Comparison of ENCODE assay signal across 20 mouse cellular contexts in genomic region chr12:84943006-84943952, GRCm38 (mm10). TPM values are rescaled to one million over a fixed set of nuclear protein-coding genes. Genes with fewer than 3 reads are reported as not detected.
DNase-seq lines count a peak whose midpoint lies in the region; ATAC-seq and TF ChIP-seq lines count a peak whose summit lies in the region.
"Had no signal": no experiment of that assay in that cellular context is flagged by ENCODE, and none has a peak within 500 bp of the region (broad histone marks: within the 10 kb centered on the region; RNA-seq: fewer than 3 reads in every experiment).

No protein-coding gene starts in this region.

- no peak for ATAC-seq in liver, embryonic 11.5 days (replicated peaks; ENCODE audit: low FRiP score)
- ATAC-seq in heart, embryonic 15.5 days (replicated peaks; ENCODE audit: insufficient number of reproducible peaks, insufficient read depth, low FRiP score, low read depth): 0 out of 2 replicates have a peak, but pooled peaks have one; percentile 37
- ATAC-seq: activated CD4-positive, CD25-positive, alpha-beta regulatory T cell, adult 4 months; forebrain, embryonic 13.5 days; midbrain, embryonic 15.5 days; Patski had no signal

- peak overlapping the region; percentile 41 for H3K27ac ChIP-seq in liver, adult 2 months (replicated peaks; ENCODE audit: insufficient read depth, low read depth, low read length)
- H3K27ac ChIP-seq in liver, embryonic 11.5 days (ENCODE audit: low read depth, low read length): no peak overlapping the region
- H3K27ac ChIP-seq in heart, embryonic 15.5 days: peak overlapping the region; percentile 83
- H3K27ac ChIP-seq: forebrain, embryonic 13.5 days; midbrain, embryonic 15.5 days; stomach, postnatal 0 days had no signal

- H3K79me2 ChIP-seq in liver, adult 2 months (ENCODE audit: control insufficient read depth, insufficient read depth, low read length): no peaks in the 10 kb centered on the region; the same call in 1 of the 2 replicates

- 58% methylated on average over 21 of the region's 21 CpGs for WGBS in liver, adult 2 months
- WGBS in liver, embryonic 11.5 days: 79% methylated on average over 21 of the region's 21 CpGs
- 59% methylated on average over 21 of the region's 21 CpGs for WGBS in heart, embryonic 15.5 days

- intact Hi-C loops in gastrocnemius, postnatal 36 days (cut with DNase I): no loop called here

- H3K9ac ChIP-seq in liver, adult 2 months (ENCODE audit: low read depth, low read length): 0 out of 2 replicates have a peak overlapping the region, but pooled peaks have one; percentile 6
- no peak overlapping the region for H3K9ac ChIP-seq in liver, embryonic 11.5 days (ENCODE audit: low read depth, low read length)
- H3K9ac ChIP-seq in heart, embryonic 15.5 days: no peak overlapping the region
- H3K9ac ChIP-seq: forebrain, embryonic 13.5 days; midbrain, embryonic 15.5 days had no signal

- peaks cover 34% of the 10 kb centered on the region for H3K4me1 ChIP-seq in liver, adult 2 months (ENCODE audit: control insufficient read depth, insufficient read depth, low read length)
- H3K4me1 ChIP-seq in liver, embryonic 11.5 days (replicated peaks; ENCODE audit: control insufficient read depth, insufficient read depth, low read length): peaks cover 13% of the 10 kb centered on the region
- H3K4me1 ChIP-seq in heart, embryonic 15.5 days (replicated peaks): peaks cover 47% of the 10 kb centered on the region
- H3K4me1 ChIP-seq: forebrain, embryonic 13.5 days; midbrain, embryonic 15.5 days had no signal

- H3K9me3 ChIP-seq in liver, embryonic 11.5 days (ENCODE audit: control insufficient read depth, low read length): no peaks in the 10 kb centered on the region
- H3K9me3 ChIP-seq in heart, embryonic 15.5 days (replicated peaks): no peaks in the 10 kb centered on the region
- H3K9me3 ChIP-seq: forebrain, embryonic 13.5 days; midbrain, embryonic 15.5 days had no signal

- TF ChIP-seq CTCF in liver, adult 2 months (IDR thresholded peaks at IDR 0.05; ENCODE audit: low read depth, low read length): no peak

- H3K27me3 ChIP-seq in liver, adult 2 months (ENCODE audit: control insufficient read depth, insufficient read depth, low read length): no peaks in the 10 kb centered on the region
- H3K27me3 ChIP-seq in liver, embryonic 11.5 days (replicated peaks; ENCODE audit: control insufficient read depth, insufficient read depth, low read length): no peaks in the 10 kb centered on the region
- no peaks in the 10 kb centered on the region for H3K27me3 ChIP-seq in heart, embryonic 15.5 days
- H3K27me3 ChIP-seq: forebrain, embryonic 13.5 days; midbrain, embryonic 15.5 days; Patski had no signal

- H3K4me2 ChIP-seq in liver, embryonic 11.5 days: no peak overlapping the region
- no peak overlapping the region for H3K4me2 ChIP-seq in heart, embryonic 15.5 days
- H3K4me2 ChIP-seq: forebrain, embryonic 13.5 days; midbrain, embryonic 15.5 days had no signal

- H3K36me3 ChIP-seq in liver, adult 2 months (ENCODE audit: control insufficient read depth, insufficient read depth, low read length): peaks cover 17% of the 10 kb centered on the region
- peaks cover 21% of the 10 kb centered on the region for H3K36me3 ChIP-seq in liver, embryonic 11.5 days (ENCODE audit: control insufficient read depth, insufficient read depth, low read length)
- H3K36me3 ChIP-seq in heart, embryonic 15.5 days: peaks cover 29% of the 10 kb centered on the region; the same call in 1 of the 2 replicates

- TF ChIP-seq POLR2A in liver, adult 2 months (IDR thresholded peaks at IDR 0.05; ENCODE audit: extremely low read depth, insufficient read depth, low read length): no peak

- peak; percentile 93 for DNase-seq in liver, adult 2 months (ENCODE audit: extremely low read depth, low read depth, low spot score)
- DNase-seq in liver, embryonic 11.5 days (ENCODE audit: low spot score): no peak
- peak; percentile 64 for DNase-seq in gonadal fat pad, adult 2 months (ENCODE audit: low read depth)
- DNase-seq in gastrocnemius, postnatal 36 days: no peak
- no peak for DNase-seq in neural tube, embryonic 10.5 days (ENCODE audit: extremely low spot score, low spot score)
- no peak for DNase-seq in T-cell, adult 2 months (ENCODE audit: low spot score)
- DNase-seq: cerebellum, adult 8-10 months; kidney, adult 11 months; kidney, postnatal 10 days; layer of hippocampus, postnatal 36 days; lung, adult 18-20 months; lung, postnatal 36 days; right cerebral cortex, postnatal 25 days had no signal

- no peak overlapping the region for H3K4me3 ChIP-seq in liver, adult 2 months (ENCODE audit: insufficient read depth, low read depth, low read length)
- no peak overlapping the region for H3K4me3 ChIP-seq in liver, embryonic 11.5 days (ENCODE audit: low read depth, low read length)
- H3K4me3 ChIP-seq in heart, embryonic 15.5 days: no peak overlapping the region
- H3K4me3 ChIP-seq: forebrain, embryonic 13.5 days; midbrain, embryonic 15.5 days; myocyte had no signal

RNA-seq across cellular contexts. Expression of gene Fcf1, which starts 27.4 kb away (rescaled TPM):
- total RNA-seq in liver, adult 2 months (2014; rRNA removed): 47.5 and 59.7 TPM in 2 replicates
- 21.7 and 23.2 TPM in 2 replicates for polyA plus RNA-seq in liver, adult 2 months (2012; rRNA removed)
- polyA plus RNA-seq in liver, embryonic 11.5 days (2014; fragmentation: Nextera tagmentation; extraction: Ambion mirVana): 205 and 215 TPM in 2 replicates
- 42.6 and 56.9 TPM in 2 replicates for polyA plus RNA-seq in gonadal fat pad, adult 2 months (2012; rRNA removed)
- polyA plus RNA-seq in heart, embryonic 15.5 days (2015; fragmentation: Nextera tagmentation; extraction: Ambion mirVana): 87.0 and 88.0 TPM in 2 replicates
- total RNA-seq in gastrocnemius, postnatal 36 days (2021): 10 to 100 TPM; 25.0 to 28.1 TPM

RNA-seq across cellular contexts. Expression of gene Arel1, which starts 27.4 kb away (rescaled TPM):
- total RNA-seq in liver, adult 2 months (2014; rRNA removed): 22.2 and 22.4 TPM in 2 replicates
- polyA plus RNA-seq in liver, adult 2 months (2012; rRNA removed): 17.6 and 21.0 TPM in 2 replicates
- polyA plus RNA-seq in liver, embryonic 11.5 days (2014; fragmentation: Nextera tagmentation; extraction: Ambion mirVana): 19.6 and 22.9 TPM in 2 replicates
- polyA plus RNA-seq in gonadal fat pad, adult 2 months (2012; rRNA removed): 37.6 and 42.5 TPM in 2 replicates
- polyA plus RNA-seq in heart, embryonic 15.5 days (2015; fragmentation: Nextera tagmentation; extraction: Ambion mirVana): 10.4 and 12.7 TPM in 2 replicates
- total RNA-seq in gastrocnemius, postnatal 36 days (2021): 10 to 100 TPM; 19.7 to 26.1 TPM

RNA-seq across cellular contexts. Expression of gene Ylpm1, which starts 52.8 kb away (rescaled TPM):
- 16.9 TPM in 2 replicates for total RNA-seq in liver, adult 2 months (2014; rRNA removed)
- 4.7 and 5.2 TPM in 2 replicates for polyA plus RNA-seq in liver, adult 2 months (2012; rRNA removed)
- polyA plus RNA-seq in liver, embryonic 11.5 days (2014; fragmentation: Nextera tagmentation; extraction: Ambion mirVana): 25.5 and 30.7 TPM in 2 replicates
- 9.3 and 18.3 TPM in 2 replicates for polyA plus RNA-seq in gonadal fat pad, adult 2 months (2012; rRNA removed)
- polyA plus RNA-seq in heart, embryonic 15.5 days (2015; fragmentation: Nextera tagmentation; extraction: Ambion mirVana): 16.3 and 18.3 TPM in 2 replicates
- 10 to 100 TPM; 14.7 to 15.6 TPM for total RNA-seq in gastrocnemius, postnatal 36 days (2021)

Comparison
In these comparisons a context has a peak if more than half of its experiments do, and no peak if none do; other contexts are left out.
1. DNase-seq: peak in liver, adult 2 months (single experiment) and gonadal fat pad, adult 2 months (single experiment); none in liver, embryonic 11.5 days (single experiment), gastrocnemius, postnatal 36 days (0 of 2), neural tube, embryonic 10.5 days (single experiment) and T-cell, adult 2 months (single experiment).